Mouse (Mus musculus) midbrain, embryonic 14.5 days (tissue): ENCODE data around the gene Hunk. TPM values are rescaled to one million over a fixed set of nuclear protein-coding genes. Genes with fewer than 3 reads are reported as not detected.
A peak's percentile ranks its signal among the peaks of the same experiment; 100 is the strongest.

Experiments used
- ATAC-seq: fragments of 200-750 bp; cut with Nextera tagmentation; 2 replicates; pipeline ENCODE4 v1.8.0; 2017; ENCODE audit warnings: moderate number of reproducible peaks, moderate library complexity; ENCODE audit not compliant: low FRiP score, low TSS enrichment
- DNase-seq: peaks from one replicate; pipeline ENCODE4 v3.0.0-alpha.2; 2015
- H3K27ac ChIP-seq: fragments of 300-500 bp; sonication (generic); replicated peaks from 2 replicates; pipeline ENCODE4 v1.5.1; 2014; ENCODE audit warnings: mild to moderate bottlenecking, low read depth, low read length, moderate library complexity
- H3K27me3 ChIP-seq: fragments of 300-500 bp; sonication (generic); 2 replicates; pipeline ENCODE4 v1.6.1; 2014; ENCODE audit warnings: low read length, control low read depth, mixed read lengths; ENCODE audit not compliant: control insufficient read depth, insufficient read depth
- H3K36me3 ChIP-seq: fragments of 300-500 bp; sonication (generic); 2 replicates; pipeline ENCODE4 v1.6.1; 2014; ENCODE audit warnings: low read length, control low read depth; ENCODE audit not compliant: control insufficient read depth, insufficient read depth
- H3K4me1 ChIP-seq: fragments of 300-500 bp; sonication (generic); 2 replicates; pipeline ENCODE4 v1.6.1; 2014; ENCODE audit warnings: mild to moderate bottlenecking, antibody characterized with exemption, low read length, control low read depth; ENCODE audit not compliant: control insufficient read depth, insufficient read depth
- H3K4me2 ChIP-seq: fragments of 300-500 bp; sonication (generic); 2 replicates; pipeline ENCODE4 v1.6.1; 2014; ENCODE audit warnings: mild to moderate bottlenecking, low read length, moderate library complexity
- H3K4me3 ChIP-seq: fragments of 300-500 bp; sonication (generic); replicated peaks from 2 replicates; pipeline ENCODE4 v1.5.1; 2014; ENCODE audit warnings: low read depth, low read length
- H3K9ac ChIP-seq: fragments of 300-500 bp; sonication (generic); replicated peaks from 2 replicates; pipeline ENCODE4 v1.6.1; 2014; ENCODE audit warnings: mild to moderate bottlenecking, low read length, moderate library complexity
- H3K9me3 ChIP-seq: fragments of 300-500 bp; sonication (generic); 2 replicates; pipeline ENCODE4 v1.6.1; 2016; ENCODE audit warnings: low read length, control low read depth, mixed read lengths; ENCODE audit not compliant: control insufficient read depth
- WGBS: fragments of 180-500 bp; shearing (Covaris S2); extraction: QIAGEN DNeasy Blood & Tissue Kit; methylation state at CpG from one replicate; pipeline ENCODE4 v1.1.7; 2014; 5-methylcytosine and 5-hydroxymethylcytosine counted together
- polyA plus RNA-seq: library from polyadenylated mRNA; unstranded; fragments of >200 nt; fragmentation: Nextera tagmentation; extraction: Ambion mirVana; gene quantifications from 2 replicates; pipeline ENCODE4 v1.2.1, GENCODE M21; 2014

Hunk gene
- polyA plus RNA-seq, 1 experiment from 2014 or later = 8.7 TPM

GRCm38 (mm10) chr16:90418661-90419060 is 32.8 kb downstream of the Hunk start:
- H3K4me3 ChIP-seq = no peak overlapping the region
- H3K27me3 ChIP-seq = no peaks in the 10 kb centered on the region
- ATAC-seq = peak; percentile 51; the same call in 1 of the 2 replicates
- H3K27ac ChIP-seq = 0 out of 2 replicates have a peak overlapping the region, but pooled peaks have one; percentile 32
- 1% methylated on average over 12 of the region's 12 CpGs for whole genome bisulfite sequencing
- H3K9ac ChIP-seq = no peak overlapping the region
- peak overlapping the region; percentile 26; the same call in 1 of the 2 replicates for H3K4me2 ChIP-seq
- H3K36me3 ChIP-seq = no peaks in the 10 kb centered on the region
- peaks cover 39% of the 10 kb centered on the region for H3K4me1 ChIP-seq
- DNase-seq = peak; percentile 62
- no peaks in the 10 kb centered on the region for H3K9me3 ChIP-seq

GRCm38 (mm10) chr16:90421145-90421544 is 35.3 kb downstream of the Hunk start:
- Histone ChIP-seq H3K4me3 (no peak overlapping the region), H3K4me1 (peaks cover 48% of the 10 kb centered on the region), H3K27ac (peak overlapping the region; percentile 71), H3K9me3 (no peaks in the 10 kb centered on the region), H3K27me3 (no peaks in the 10 kb centered on the region), H3K9ac (no peak overlapping the region), H3K4me2 (no peak overlapping the region), H3K36me3 (no peaks in the 10 kb centered on the region)
- WGBS = 13% methylated on average over 7 of the region's 7 CpGs
- ATAC-seq = no peak
- peak; percentile 35 for DNase-seq

GRCm38 (mm10) chr16:90421551-90421950 is 35.7 kb downstream of the Hunk start:
- peaks cover 48% of the 10 kb centered on the region for H3K4me1 ChIP-seq
- H3K9me3 ChIP-seq = no peaks in the 10 kb centered on the region
- 0 out of 2 replicates have a peak overlapping the region, but pooled peaks have one; percentile 1 for H3K4me2 ChIP-seq
- H3K27ac ChIP-seq = peak overlapping the region; percentile 71
- no peaks in the 10 kb centered on the region for H3K36me3 ChIP-seq
- H3K9ac ChIP-seq = no peak overlapping the region; the same call in 1 of the 2 replicates
- DNase-seq (peak; percentile 63), ATAC-seq (no peak)
- H3K4me3 ChIP-seq = no peak overlapping the region
- WGBS = 21% methylated on average over 8 of the region's 8 CpGs
- no peaks in the 10 kb centered on the region for H3K27me3 ChIP-seq

DNA sequence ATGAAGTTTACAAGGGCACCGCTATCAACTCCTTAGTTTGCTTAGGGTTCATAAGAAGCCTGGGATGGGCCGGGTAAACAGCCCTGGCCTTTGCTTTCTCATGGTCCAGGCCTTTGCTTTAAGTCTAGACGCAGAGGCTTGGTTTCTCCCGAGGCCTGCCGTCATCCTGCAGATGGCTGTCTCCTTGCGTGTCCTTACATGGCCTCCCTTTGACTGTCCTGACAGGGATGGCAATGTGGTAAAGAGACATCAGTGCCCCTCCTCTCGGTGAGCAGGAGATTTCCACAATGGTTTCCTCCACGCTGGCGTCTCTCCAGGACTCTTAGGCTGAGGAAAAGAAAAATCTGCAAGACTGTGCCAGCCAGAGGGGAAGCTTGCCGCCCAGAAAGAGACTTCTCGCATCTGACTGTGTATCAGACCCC is 36.3 kb downstream of the Hunk start:
- Histone ChIP-seq H3K36me3 (no peaks in the 10 kb centered on the region), H3K4me3 (no peak overlapping the region), H3K4me2 (no peak overlapping the region), H3K27me3 (no peaks in the 10 kb centered on the region), H3K9ac (no peak overlapping the region), H3K4me1 (peaks cover 48% of the 10 kb centered on the region), H3K27ac (peak overlapping the region; percentile 71), H3K9me3 (no peaks in the 10 kb centered on the region)
- WGBS = 42% methylated on average over 11 of the region's 11 CpGs
- no peak; the same call in 1 of the 2 replicates for ATAC-seq
- peak; percentile 69 for DNase-seq

DNA sequence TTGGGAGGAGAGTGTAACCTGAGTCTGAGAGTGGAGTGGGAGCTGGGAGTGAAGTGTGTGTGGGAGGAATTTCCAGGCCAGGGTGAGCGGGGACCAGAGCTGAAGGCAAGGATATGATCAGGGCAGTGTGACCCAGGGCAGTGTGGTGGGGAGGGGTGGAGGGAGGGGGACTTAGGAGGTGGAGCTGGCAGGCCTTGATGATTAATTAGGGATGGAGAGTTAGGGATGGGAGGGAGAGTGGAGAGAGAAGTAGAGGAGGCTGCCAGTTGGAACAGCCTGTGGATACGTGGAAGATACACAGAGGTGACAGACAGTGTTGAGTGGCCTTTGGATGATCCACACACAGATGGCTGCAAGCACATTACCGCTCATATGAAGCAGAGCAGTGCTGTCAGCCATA is 38.1 kb downstream of the Hunk start:
- no peak overlapping the region for H3K27ac ChIP-seq
- no peak overlapping the region for H3K9ac ChIP-seq
- H3K4me2 ChIP-seq = no peak overlapping the region
- H3K36me3 ChIP-seq = no peaks in the 10 kb centered on the region
- H3K27me3 ChIP-seq = no peaks in the 10 kb centered on the region
- H3K4me3 ChIP-seq = no peak overlapping the region
- ATAC-seq (0 out of 2 replicates have a peak, but pooled peaks have one; percentile 18), DNase-seq (no peak)
- 53% methylated on average over 3 of the region's 3 CpGs for WGBS
- peaks cover 38% of the 10 kb centered on the region for H3K4me1 ChIP-seq
- no peaks in the 10 kb centered on the region for H3K9me3 ChIP-seq

DNA sequence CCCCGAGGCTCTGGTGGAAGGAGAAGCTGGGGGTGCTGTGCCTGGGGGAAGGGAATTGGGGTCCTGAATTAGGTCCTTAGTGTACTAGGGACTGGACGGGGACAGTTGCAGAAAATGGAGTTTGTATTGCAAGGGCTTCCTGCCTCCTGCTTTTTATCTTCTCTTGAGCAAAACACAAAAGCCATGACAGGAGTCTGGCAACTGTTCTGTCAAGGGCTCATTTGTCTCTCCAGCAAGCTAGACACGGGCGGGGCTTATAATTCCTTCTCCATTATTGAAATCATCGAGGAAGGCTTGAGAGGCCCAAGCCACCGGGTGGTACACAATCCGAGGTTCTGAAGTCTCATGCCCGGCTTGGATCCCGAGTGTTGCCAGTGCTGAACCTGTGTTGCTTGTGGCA is 38.6 kb downstream of the Hunk start:
- no peaks in the 10 kb centered on the region for H3K36me3 ChIP-seq
- no peak for DNase-seq
- no peak for ATAC-seq
- H3K9me3 ChIP-seq = no peaks in the 10 kb centered on the region
- H3K27ac ChIP-seq = no peak overlapping the region
- peaks cover 36% of the 10 kb centered on the region for H3K4me1 ChIP-seq
- no peaks in the 10 kb centered on the region for H3K27me3 ChIP-seq
- H3K4me3 ChIP-seq = no peak overlapping the region
- H3K4me2 ChIP-seq = no peak overlapping the region
- 47% methylated on average over 9 of the region's 9 CpGs for WGBS
- no peak overlapping the region for H3K9ac ChIP-seq

- WGBS = 94% methylated on average over 5 of the region's 5 CpGs
- peaks cover 28% of the 10 kb centered on the region for H3K4me1 ChIP-seq
These were observed 40.4 kb downstream of the Hunk start for GRCm38 (mm10) chr16:90426234-90426633.

DNA sequence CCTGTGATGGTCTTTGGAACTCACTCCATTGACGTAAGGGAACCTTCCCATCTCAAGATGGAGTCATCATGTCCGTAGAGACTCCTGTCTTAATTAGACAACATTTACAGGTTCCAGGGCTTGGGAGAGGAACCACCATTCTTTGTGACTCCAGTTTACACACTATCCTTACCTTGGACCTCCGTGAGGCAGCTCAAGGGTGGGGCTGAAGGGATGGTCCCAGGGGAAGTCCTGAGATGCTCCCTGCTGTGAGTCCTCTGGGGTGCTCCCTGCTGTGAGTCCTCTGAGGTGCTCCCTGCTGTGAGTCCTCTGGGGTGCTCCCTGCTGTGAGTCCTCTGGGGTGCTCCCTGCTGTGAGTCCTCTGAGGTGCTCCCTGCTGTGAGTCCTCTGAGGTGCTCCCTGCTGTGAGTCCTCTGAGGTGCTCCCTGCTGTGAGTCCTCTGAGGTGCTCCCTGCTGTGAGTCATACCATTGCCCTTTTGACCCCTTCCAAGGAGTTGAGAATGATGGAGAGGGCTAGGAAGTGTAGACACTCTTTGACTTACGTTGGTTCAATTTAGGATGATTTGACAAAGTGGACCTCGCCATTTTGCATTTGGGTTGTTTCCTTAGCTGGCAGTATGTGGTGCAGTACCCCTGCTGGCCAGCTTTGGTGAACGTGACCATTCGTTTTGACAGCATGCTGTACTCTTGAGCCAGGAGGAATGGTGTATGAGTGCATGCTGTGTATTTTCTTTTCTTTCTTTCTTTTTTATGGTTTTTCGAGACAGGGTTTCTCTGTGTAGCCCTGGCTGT is 42.2 kb downstream of the Hunk start:
- no peak overlapping the region for H3K9ac ChIP-seq
- no peaks in the 10 kb centered on the region for H3K27me3 ChIP-seq
- H3K4me1 ChIP-seq = peaks cover 10% of the 10 kb centered on the region
- H3K4me3 ChIP-seq = no peak overlapping the region
- H3K4me2 ChIP-seq = no peak overlapping the region
- H3K9me3 ChIP-seq = no peaks in the 10 kb centered on the region
- ATAC-seq (no peak), DNase-seq (no peak)
- peaks cover 9% of the 10 kb centered on the region for H3K36me3 ChIP-seq
- H3K27ac ChIP-seq = no peak overlapping the region
- 96% methylated on average over 8 of the region's 8 CpGs for WGBS

More at GRCm38 (mm10) chr16:90426234-90426633, 40.4 kb downstream of the Hunk start:
- H3K4me3 ChIP-seq = no peak overlapping the region
- no peak overlapping the region for H3K4me2 ChIP-seq
- DNase-seq (no peak), ATAC-seq (no peak)
- no peak overlapping the region for H3K27ac ChIP-seq
- H3K9me3 ChIP-seq = no peaks in the 10 kb centered on the region
- no peaks in the 10 kb centered on the region for H3K27me3 ChIP-seq
- H3K9ac ChIP-seq = no peak overlapping the region
- no peaks in the 10 kb centered on the region for H3K36me3 ChIP-seq

GRCm38 (mm10) chr16:90433551-90433950 is 47.7 kb downstream of the Hunk start:
- Histone ChIP-seq H3K4me2 (no peak overlapping the region), H3K9me3 (no peaks in the 10 kb centered on the region), H3K27ac (no peak overlapping the region), H3K4me1 (peaks cover 3% of the 10 kb centered on the region; the same call in 1 of the 2 replicates), H3K27me3 (no peaks in the 10 kb centered on the region), H3K9ac (no peak overlapping the region), H3K36me3 (peaks cover 19% of the 10 kb centered on the region), H3K4me3 (no peak overlapping the region)
- DNase-seq = no peak
- WGBS = 97% methylated on average over 12 of the region's 12 CpGs
- ATAC-seq = no peak
